Mouse (Mus musculus) olfactory bulb, adult 2 months (tissue): ENCODE data around the gene Clk3.

Source experiments
- CTCF ChIP-seq: fragments of 200-500 bp; IDR thresholded peaks from 2 replicates; pipeline ENCODE4 v1.5.1; 2012; ENCODE audit warnings: low read depth, mild to moderate bottlenecking, low read length, moderate library complexity; ENCODE audit not compliant: insufficient read depth
- POLR2A ChIP-seq: fragments of 200-500 bp; IDR thresholded peaks from 2 replicates; pipeline ENCODE4 v1.6.1; 2012; ENCODE audit warnings: mild to moderate bottlenecking, low read depth, low read length, moderate library complexity; ENCODE audit not compliant: insufficient read depth

DNA sequence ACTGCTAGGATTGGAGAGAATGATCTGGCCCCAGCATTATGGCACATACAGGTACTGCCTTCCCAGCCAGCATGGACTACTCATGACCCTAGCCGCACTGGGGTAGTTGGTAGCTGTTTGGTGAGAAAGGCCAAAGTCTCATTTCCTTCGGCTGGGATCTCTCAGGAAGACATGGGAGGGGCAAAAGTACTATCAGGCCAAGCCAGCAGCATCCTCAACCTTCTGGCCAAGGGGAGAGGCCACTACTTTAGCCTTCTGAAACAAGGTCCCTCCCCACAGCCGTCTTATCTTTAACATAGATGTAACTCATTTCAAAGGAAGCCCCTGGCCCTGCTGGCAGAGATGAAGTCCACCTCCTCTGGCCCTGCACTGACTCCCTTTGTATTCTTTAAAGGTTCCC lies 8.1 kb downstream of the Clk3 start:
- TF ChIP-seq CTCF (no peak), POLR2A (no peak)
